Mouse (Mus musculus) urinary bladder, postnatal 4 days (tissue): ENCODE data around the gene Cyp27b1.

Source experiments
- DNase-seq, 2 experiments: peaks; one replicate each; pipeline ENCODE4 v3.0.0; 2021 to 2022; ENCODE audit warnings: low spot score in 2 of 2

Gene Cyp27b1

DNA sequence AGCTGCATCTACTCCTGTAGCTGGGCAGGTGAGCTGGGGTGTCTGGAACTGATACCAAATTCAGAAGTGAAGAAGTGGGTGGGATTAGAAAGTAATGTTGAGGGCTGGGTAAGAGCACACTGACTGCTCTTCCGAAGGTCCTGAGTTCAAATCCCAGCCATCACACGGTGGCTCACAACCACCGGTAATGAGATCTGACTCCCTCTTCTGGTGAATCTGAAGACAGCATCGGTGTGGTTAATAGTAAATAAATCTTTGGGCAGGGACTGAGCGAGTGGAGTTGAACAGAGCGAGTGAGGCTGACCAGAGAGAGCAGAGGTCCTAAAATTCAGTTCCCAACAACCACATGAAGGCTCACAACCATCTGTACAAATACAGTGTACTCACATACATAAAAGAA is 37.6 kb downstream of the Cyp27b1 start:
- DNase-seq = no peak

DNA sequence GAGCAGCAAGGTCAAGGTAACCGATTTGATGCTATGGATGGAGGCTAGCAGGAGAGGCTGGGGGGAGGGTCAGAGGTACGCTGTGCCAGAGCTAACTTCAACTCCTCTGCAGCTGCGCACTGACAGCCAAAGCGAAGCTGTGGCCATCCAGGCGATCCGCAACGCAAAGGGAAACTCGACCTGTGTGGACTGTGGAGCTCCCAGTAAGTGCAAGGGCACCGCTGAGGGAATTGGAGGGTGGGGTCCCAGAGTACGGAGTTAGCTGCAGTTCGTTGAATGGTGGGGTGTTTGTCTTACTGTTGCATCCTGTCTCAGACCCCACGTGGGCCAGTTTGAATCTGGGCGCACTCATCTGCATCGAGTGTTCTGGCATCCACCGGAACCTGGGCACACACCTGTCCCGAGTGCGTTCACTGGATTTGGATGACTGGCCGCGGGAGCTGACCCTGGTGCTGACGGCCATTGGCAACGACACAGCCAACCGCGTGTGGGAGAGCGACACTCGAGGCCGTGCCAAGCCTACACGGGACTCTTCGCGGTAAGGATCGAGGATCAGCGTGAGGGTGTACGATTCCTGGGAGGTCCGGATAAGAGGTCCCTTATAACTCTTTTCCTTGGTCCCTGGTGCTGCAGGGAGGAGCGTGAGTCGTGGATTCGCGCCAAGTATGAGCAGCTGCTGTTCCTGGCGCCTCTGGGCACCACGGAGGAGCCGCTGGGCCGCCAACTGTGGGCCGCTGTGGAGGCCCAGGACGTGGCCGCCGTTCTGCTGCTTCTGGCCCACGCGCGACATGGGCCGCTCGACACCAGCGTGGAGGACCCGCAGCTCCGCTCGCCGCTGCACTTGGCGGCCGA is 42.7 kb downstream of the Cyp27b1 start:
- DNase-seq = no peak

- DNase-seq = no peak
Measured at GRCm38 (mm10) chr10:127091507-127092396, 43.7 kb downstream of the Cyp27b1 start.

DNA sequence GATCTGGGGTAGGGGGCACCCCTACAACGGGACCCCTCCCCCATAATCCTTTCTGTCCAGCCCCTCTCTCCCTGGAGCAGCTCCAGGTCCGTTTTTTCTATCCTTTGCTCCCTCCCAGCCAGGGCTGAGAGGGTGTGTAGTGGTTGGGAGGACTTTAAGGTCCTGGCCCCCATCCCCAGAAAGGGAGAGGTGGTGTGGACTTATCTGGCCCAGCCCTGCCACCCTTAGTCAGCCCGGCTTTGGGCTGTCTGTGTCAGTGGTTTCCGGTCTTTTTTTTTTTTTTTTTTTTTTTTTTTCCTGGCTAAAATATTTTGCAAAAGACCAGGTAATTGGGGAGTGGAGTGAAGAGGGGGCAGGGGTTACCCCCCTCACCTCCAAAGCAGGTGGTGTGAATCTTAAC is 44.7 kb downstream of the Cyp27b1 start:
- DNase-seq = no peak

GRCm38 (mm10) chr10:127094382-127094802 is 46.3 kb downstream of the Cyp27b1 start:
- no peak for DNase-seq

- no peak for DNase-seq
Measured at GRCm38 (mm10) chr10:127098514-127098913, 50.5 kb downstream of the Cyp27b1 start.

DNA sequence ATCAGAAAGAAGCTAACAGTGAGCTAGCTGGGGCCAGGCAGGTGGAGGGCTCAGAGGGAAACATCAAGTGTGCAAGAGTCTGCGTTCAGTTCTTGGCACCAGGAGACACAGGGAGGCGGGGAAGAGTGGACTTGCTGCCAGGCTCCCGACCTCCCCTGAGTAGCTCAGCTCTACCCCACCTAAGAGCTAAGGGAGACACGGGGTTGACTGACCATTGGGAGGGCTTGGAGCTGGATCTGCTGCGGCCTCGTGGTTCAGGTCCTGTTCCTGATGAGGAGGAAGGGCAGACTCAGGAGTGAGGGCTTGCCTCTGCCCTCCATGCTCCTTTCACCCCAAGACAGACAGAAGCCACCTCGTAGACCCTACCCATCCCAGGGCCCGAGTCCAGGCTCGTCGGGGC is 51.1 kb downstream of the Cyp27b1 start:
- DNase-seq = no peak

DNA sequence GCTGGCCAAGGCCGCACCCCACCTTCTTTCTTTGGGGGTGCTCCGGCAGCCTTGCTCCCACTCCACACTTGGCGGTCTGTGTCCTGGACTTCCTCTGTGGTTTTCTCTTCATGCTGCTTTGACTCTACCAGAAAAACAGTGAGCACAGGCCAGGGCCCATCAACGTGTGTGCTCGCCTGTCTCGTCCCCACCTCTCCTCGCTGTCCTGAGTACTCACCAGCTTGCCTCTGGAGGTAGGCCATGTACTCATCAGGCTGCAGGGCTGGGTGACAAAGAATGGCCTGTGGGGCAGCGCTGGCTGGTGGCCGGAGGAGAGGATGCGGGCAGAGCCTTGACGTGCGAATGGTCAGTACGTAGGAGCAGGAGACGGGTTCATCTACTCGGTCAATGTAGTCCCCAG is 51.8 kb downstream of the Cyp27b1 start:
- no peak for DNase-seq

DNA sequence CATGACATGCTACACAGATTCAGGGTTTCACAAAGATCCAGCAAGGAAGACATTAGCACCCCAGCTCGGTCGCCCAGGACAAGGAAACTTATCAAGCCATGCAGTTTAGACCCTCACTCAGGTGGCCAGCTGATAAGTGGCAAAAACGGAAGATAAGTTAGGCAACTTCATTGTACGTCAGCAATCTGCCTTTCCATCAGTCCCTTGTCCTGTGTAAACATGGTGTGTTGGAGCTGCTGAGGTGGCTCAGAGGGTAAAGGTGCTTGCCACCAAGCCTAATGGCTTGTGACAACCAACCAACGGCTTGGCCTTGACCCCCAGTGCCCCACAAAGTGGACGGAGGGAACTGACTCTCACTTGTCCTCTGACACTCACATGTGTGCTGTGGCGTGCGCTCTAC is 52.4 kb downstream of the Cyp27b1 start:
- DNase-seq = no peak

GRCm38 (mm10) chr10:127101151-127101550 is 53.1 kb downstream of the Cyp27b1 start:
- DNase-seq = no peak
